Mouse (Mus musculus) gastrocnemius, adult 8-10 months (tissue): Measurements from ENCODE around the gene Rs1. TPM values are rescaled to one million over a fixed set of nuclear protein-coding genes. Genes with fewer than 3 reads are reported as not detected.
"Not testable (repeated sequence)": the region's sequence is repeated elsewhere in the genome, so short reads cannot be mapped to it uniquely, and the experiment has no call there.

Experiments used
- DNase-seq, 2 experiments: peaks; one replicate each; pipeline ENCODE4 v3.0.0; 2022; ENCODE audit warnings: low spot score in 2 of 2
- total RNA-seq, 4 experiments: library from RNA; stranded (reverse); gene quantifications; 2 replicates each; pipeline ENCODE4 v1.2.4; 2022

Rs1 gene
- total RNA-seq = under 1 TPM in 1 of 4 experiments, not detected in 3; 0.60 TPM

DNA sequence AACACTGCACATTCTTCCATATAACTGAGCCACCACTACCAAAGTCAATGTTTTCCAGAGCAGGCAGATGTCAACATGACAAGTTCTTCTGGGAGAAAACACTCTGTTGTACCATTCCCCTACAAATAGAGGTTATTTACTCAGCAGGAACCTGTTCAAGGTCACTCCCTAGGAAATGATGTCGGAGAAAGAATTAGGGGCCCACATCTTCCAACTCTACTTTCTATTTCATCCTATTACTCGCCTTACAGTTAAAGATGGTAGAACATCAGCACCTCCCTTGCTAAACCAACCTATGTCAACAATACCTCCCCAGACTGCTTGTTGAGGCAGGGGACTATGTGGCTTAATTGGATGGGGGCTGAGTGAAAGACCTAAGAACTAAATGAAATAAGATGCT, at the start of gene Rs1:
Rs1 (plus strand) TSS at position 301 of the 400 bp plus-strand sequence.
- no peak for DNase-seq

- DNase-seq = no peak
These were observed 32.2 kb upstream of the Rs1 start, which contains the start of gene Ppef1 for GRCm38 (mm10) chrX:160735650-160736049. Ppef1 (minus strand) TSS chrX:160735765.

DNA sequence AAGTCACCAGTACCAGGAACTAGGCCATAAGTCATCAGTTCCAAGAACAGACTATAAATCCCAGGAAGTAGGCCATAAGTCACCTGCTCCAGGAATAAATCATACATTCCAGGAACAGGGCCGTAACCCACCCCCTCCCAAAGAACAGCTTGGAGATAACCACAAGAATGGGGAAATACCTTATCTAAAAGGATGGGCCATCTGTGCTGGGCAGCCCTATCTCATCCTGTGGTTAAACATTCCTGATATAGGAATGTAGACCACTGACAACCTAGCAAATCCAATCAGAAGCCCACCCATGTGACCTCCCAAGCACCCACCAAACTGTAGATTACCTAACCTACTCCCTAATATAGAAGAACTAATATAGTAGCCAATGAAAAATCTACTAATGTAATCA, 22.4 kb upstream of the Rs1 start:
- DNase-seq = no peak

GRCm38 (mm10) chrX:160748653-160749052, 19.2 kb upstream of the Rs1 start:
- DNase-seq = no peak

GRCm38 (mm10) chrX:160750808-160751207, 17.0 kb upstream of the Rs1 start:
- DNase-seq = no peak

DNA sequence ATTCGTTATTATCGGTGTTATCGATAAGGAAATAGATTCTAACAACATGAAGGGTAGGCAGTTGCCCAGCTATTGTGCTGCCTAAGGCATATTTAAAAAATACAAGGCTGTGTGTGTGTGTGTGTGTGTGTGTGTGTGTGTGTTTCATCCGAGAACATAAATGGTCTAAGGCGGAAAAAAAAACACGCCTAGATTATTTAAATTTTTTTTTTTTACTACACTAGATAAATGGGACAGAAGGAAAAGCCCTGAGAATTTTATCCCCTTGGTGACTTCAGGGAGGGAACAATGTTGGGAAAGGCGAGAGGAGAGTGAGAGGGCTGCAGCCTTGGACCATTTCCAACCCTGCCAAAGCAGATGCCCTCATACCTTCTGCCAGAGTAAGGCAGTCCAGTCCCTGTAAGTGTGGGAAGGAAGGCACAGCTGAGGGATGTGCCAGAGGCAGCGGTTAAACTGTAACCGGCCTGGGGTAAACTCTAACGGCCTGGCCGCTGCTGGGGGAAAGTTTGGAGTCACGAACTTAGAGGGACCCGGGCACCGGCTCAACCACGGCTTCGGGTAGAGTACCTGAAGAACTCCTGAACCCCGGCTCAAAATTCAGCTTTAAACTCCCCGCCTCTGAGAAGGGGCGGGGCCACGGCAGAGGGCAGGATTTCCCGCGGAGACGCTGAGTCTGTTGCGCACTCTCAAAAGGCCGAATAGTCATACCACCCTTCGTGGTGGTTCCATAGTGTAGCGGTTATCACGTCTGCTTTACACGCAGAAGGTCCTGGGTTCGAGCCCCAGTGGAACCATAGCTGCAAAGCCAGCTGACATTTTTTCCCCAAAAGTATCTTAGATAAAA, 2.2 kb upstream of the Rs1 start:
- peak; percentile 80 to 83 for DNase-seq

DNA sequence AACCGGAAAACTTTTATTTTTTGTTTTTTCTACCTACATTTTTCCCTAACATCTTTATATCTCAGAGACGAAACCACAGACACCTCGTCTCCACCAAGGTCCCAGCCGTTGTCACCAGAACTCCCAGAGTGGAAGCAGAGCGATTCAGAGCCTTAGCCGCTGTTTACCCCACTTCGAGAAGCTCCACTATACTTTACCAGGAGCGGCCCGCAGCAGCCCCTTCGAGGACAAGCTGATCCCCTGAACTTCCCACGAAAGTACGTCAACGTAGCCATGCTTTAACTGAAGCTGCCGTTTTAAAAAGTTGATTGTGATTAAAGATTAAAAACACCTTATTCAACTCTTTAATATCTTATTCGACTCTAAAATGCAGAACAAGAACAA, 1.6 kb upstream of the Rs1 start:
- DNase-seq = no peak

DNA sequence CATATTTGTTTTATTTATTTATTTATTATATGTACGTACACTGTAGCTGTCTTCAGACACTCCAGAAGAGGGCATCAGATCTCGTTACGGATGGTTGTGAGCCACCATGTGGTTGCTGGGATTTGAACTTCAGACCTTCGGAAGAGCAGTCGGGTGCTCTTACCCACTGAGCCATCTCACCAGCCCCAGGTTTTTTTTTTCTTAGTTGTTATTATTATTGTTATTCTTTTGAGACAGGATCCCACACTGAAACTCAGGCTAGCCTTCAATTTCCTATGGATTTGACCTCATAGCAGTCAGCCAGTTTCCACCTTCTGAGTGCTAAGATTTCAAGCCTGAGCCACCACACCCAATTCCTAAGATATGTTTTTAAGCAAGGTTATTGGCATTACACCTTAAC, 1.8 kb downstream of the Rs1 start:
- DNase-seq = not testable (repeated sequence)

GRCm38 (mm10) chrX:160773033-160773432, 5.2 kb downstream of the Rs1 start:
- DNase-seq = no peak

DNA sequence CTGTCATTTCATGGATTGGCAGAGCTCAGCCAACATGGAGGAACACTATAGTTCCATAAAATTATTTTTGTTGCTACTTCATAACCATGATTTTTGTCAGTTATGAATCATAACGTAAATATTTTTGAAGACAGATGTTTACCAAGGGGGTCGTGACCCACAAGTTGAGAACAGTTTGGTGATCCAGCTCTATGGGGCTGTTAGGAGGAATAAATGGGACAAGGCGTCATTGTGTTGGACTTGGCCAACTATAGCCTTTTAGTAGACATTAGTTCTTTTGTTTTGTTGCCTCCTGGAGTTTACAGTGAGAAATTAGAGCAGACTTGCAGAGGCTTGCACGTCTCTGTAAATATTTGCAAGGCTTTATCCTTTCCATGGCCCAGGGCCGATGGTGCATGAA, 14.5 kb downstream of the Rs1 start:
- DNase-seq = no peak

- DNase-seq = no peak
These were observed 27.1 kb downstream of the Rs1 start for GRCm38 (mm10) chrX:160794920-160795319.

- DNase-seq = no peak
These were observed 36.8 kb downstream of the Rs1 start for GRCm38 (mm10) chrX:160804409-160805150.

- DNase-seq = no peak
These were observed 40.4 kb downstream of the Rs1 start for GRCm38 (mm10) chrX:160808226-160808625.

Other genes starting within 250 kb of the Rs1 start
- not detected for gene Ppef1, start 32.2 kb upstream of the Rs1 start, total RNA-seq
- not detected for gene Gja6, start 139.0 kb downstream of the Rs1 start, total RNA-seq
- gene Cdkl5, start 226.7 kb downstream of the Rs1 start, total RNA-seq = 1 to 10 TPM in 2 of 4 experiments, under 1 TPM in 2; 0.73 to 1.1 (median 0.96) TPM